Comparison of ENCODE assay signal across 8 mouse cellular contexts in the genomic region with DNA sequence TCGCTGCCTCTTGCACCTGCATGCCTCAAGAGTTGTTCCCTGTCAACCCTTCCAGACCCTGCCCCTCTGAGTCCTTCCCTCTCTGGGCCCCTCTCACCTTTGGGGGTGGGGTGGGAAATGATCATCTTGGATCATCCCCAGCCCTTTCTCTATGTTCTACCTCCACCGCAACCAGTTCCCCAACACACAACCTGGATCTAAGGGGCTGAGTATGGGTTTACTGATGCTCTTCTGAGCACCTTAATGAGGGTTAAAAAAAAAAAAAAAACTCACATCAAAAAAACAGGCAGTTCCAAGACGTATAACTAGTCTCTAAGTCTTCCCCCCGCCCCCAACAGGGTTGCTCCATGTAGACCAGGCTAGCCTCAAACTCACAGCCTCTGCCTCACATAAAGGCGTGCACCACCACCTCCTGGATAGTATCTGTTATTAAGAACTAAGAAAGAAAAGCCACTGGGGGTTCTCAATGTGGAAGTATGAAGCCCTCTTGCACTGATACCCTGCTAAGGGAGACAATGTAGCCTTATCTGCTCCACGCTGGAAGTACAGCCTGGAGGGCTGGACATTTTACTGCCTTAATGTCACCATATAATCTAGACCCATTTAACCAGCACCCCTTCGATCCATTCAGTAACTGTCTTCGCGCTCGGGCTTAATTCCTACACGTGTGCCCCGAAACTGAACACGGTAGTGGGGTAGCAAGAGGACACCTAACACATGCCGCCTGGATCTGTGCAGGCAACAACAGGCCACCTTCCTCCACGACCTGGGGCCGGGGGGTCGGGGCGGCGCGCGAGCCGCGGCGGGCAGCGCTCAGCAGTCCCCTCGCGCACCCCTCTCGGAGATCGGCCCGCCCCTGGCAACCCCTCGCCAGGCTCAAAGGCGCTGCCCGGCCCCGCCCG. TPM values are rescaled to one million over a fixed set of nuclear protein-coding genes. Genes with fewer than 3 reads are reported as not detected.
DNase-seq lines count a peak whose midpoint lies in the region; ATAC-seq and TF ChIP-seq lines count a peak whose summit lies in the region.

No protein-coding gene starts in this region.

- H3K9me3 ChIP-seq in limb, embryonic 13.5 days = no peaks in the 10 kb centered on the region
- H3K9me3 ChIP-seq in stomach, embryonic 16.5 days (replicated peaks; ENCODE audit: control insufficient read depth, low read length) = no peaks in the 10 kb centered on the region

- H3K27ac ChIP-seq in heart, adult 2 months = peak overlapping the region; percentile 91
- peak overlapping the region; percentile 1; the same call in 1 of the 2 replicates for H3K27ac ChIP-seq in embryonic fibroblast, embryonic 13.5 days (ENCODE audit: insufficient read depth, low read length)
- H3K27ac ChIP-seq in limb, embryonic 13.5 days = peak overlapping the region; percentile 93
- H3K27ac ChIP-seq in stomach, embryonic 16.5 days (ENCODE audit: low read length) = peak overlapping the region; percentile 94

- H3K4me2 ChIP-seq in limb, embryonic 13.5 days (replicated peaks) = peak overlapping the region; percentile 86
- peak overlapping the region; percentile 94 for H3K4me2 ChIP-seq in stomach, embryonic 16.5 days (ENCODE audit: low read depth, low read length)

- intact Hi-C loops in heart, adult 2 months (cut with DNase I) = no loop called here
- intact Hi-C loops in heart, postnatal 25 days (cut with DNase I) = loop anchor here (5.0 kb wide), 1 partner anchor 542 kb away; no protein-coding TSS in a partner anchor

- H3K4me1 ChIP-seq in heart, adult 2 months (ENCODE audit: control insufficient read depth, insufficient read depth, low read length) = peaks cover 17% of the 10 kb centered on the region
- peaks cover 8% of the 10 kb centered on the region; the same call in 1 of the 2 replicates for H3K4me1 ChIP-seq in embryonic fibroblast, embryonic 13.5 days (ENCODE audit: control insufficient read depth, insufficient read depth, low read length)
- H3K4me1 ChIP-seq in limb, embryonic 13.5 days = peaks cover 31% of the 10 kb centered on the region
- H3K4me1 ChIP-seq in stomach, embryonic 16.5 days (ENCODE audit: control insufficient read depth, insufficient read depth, low read length) = peaks cover 22% of the 10 kb centered on the region

- 4% methylated on average over 35 of the region's 35 CpGs for WGBS in heart, adult 2 months
- WGBS in limb, embryonic 13.5 days = 5% methylated on average over 34 of the region's 35 CpGs
- 4% methylated on average over 35 of the region's 35 CpGs for WGBS in stomach, embryonic 16.5 days

- peak overlapping the region; percentile 88 for H3K9ac ChIP-seq in heart, adult 2 months (ENCODE audit: low read depth, low read length)
- H3K9ac ChIP-seq in limb, embryonic 13.5 days = peak overlapping the region; percentile 91
- peak overlapping the region; percentile 91 for H3K9ac ChIP-seq in stomach, embryonic 16.5 days (ENCODE audit: low read length)

- peak; percentile 76; the same call in 1 of the 2 replicates for ATAC-seq in limb, embryonic 13.5 days (ENCODE audit: low FRiP score, low read depth)
- no peak for ATAC-seq in stomach, embryonic 16.5 days (ENCODE audit: insufficient read depth, low FRiP score)

- no peak for TF ChIP-seq POLR2A in heart, adult 2 months (IDR thresholded peaks at IDR 0.05; ENCODE audit: insufficient read depth, low read depth, low read length)
- TF ChIP-seq POLR2A in embryonic fibroblast, embryonic 13.5 days (IDR thresholded peaks at IDR 0.05; ENCODE audit: low read depth, low read length) = peak; percentile 19; the same call in 1 of the 2 replicates

- TF ChIP-seq CTCF in heart, adult 2 months (IDR thresholded peaks at IDR 0.05) = no peak
- TF ChIP-seq CTCF in embryonic fibroblast, embryonic 13.5 days (IDR thresholded peaks at IDR 0.05; ENCODE audit: borderline replicate concordance, insufficient read depth, low read length) = no peak

- no peaks in the 10 kb centered on the region for H3K36me3 ChIP-seq in heart, adult 2 months (ENCODE audit: control insufficient read depth, insufficient read depth, low read length)
- H3K36me3 ChIP-seq in limb, embryonic 13.5 days = peaks cover 37% of the 10 kb centered on the region
- H3K36me3 ChIP-seq in stomach, embryonic 16.5 days (ENCODE audit: control insufficient read depth, insufficient read depth, low read length) = peaks cover 17% of the 10 kb centered on the region; the same call in 1 of the 2 replicates

- H3K27me3 ChIP-seq in heart, adult 2 months (ENCODE audit: control insufficient read depth, insufficient read depth, low read length) = no peaks in the 10 kb centered on the region
- no peaks in the 10 kb centered on the region for H3K27me3 ChIP-seq in limb, embryonic 13.5 days
- no peaks in the 10 kb centered on the region for H3K27me3 ChIP-seq in stomach, embryonic 16.5 days (ENCODE audit: control insufficient read depth, insufficient read depth, low read length)

- peak overlapping the region; percentile 75 for H3K4me3 ChIP-seq in heart, adult 2 months
- H3K4me3 ChIP-seq in embryonic fibroblast, embryonic 13.5 days (ENCODE audit: insufficient read depth, low read length) = peak overlapping the region; percentile 64
- H3K4me3 ChIP-seq in limb, embryonic 13.5 days = peak overlapping the region; percentile 96
- H3K4me3 ChIP-seq in stomach, embryonic 16.5 days (replicated peaks; ENCODE audit: low read length) = peak overlapping the region; percentile 79

- no peak for DNase-seq in heart, adult 2 months
- no peak for DNase-seq in heart, postnatal 25 days (ENCODE audit: low spot score)
- DNase-seq in CD4-positive helper T cell, adult 2 months (ENCODE audit: low read depth, low spot score) = peak; percentile 34
- no peak for DNase-seq in adrenal gland, postnatal 36 days
- no peak for DNase-seq in B cell, adult 2 months

- TF ChIP-seq EP300 in heart, adult 2 months (IDR thresholded peaks at IDR 0.05; ENCODE audit: insufficient read depth, low read depth, low read length) = no peak

- H3K79me2 ChIP-seq in heart, adult 2 months (replicated peaks; ENCODE audit: control insufficient read depth, insufficient read depth, low read length) = peaks cover 8% of the 10 kb centered on the region

RNA-seq across cellular contexts. Expression of gene Rer1, which starts 0.7 kb away (rescaled TPM):
- total RNA-seq in heart, adult 2 months (2021) = 10 to 100 TPM; 67.6 to 74.7 TPM
- 54.7 and 102 TPM in 2 replicates for polyA plus RNA-seq in heart, adult 2 months (2012; rRNA removed)
- total RNA-seq in heart, postnatal 25 days (2021) = 10 to 100 TPM; 66.1 to 68.7 TPM
- polyA plus RNA-seq in embryonic fibroblast, embryonic 13.5 days (2011; ENCODE audit: insufficient read length, low read depth, missing spikeins) = 148 and 162 TPM in 2 replicates
- polyA plus RNA-seq in limb, embryonic 13.5 days (2015; fragmentation: Nextera tagmentation; extraction: Ambion mirVana) = 147 and 149 TPM in 2 replicates
- 171 and 183 TPM in 2 replicates for polyA plus RNA-seq in stomach, embryonic 16.5 days (2015; fragmentation: Nextera tagmentation; extraction: Ambion mirVana)
- 100 to 1,000 TPM; 106 to 114 TPM for total RNA-seq in adrenal gland, postnatal 36 days (2021)

RNA-seq across cellular contexts. Expression of gene Morn1, which starts 0.9 kb away (rescaled TPM):
- 1 to 10 TPM; 1.1 to 1.3 TPM for total RNA-seq in heart, adult 2 months (2021)
- polyA plus RNA-seq in heart, adult 2 months (2012; rRNA removed) = 2.5 and 2.6 TPM in 2 replicates
- total RNA-seq in heart, postnatal 25 days (2021) = 1 to 10 TPM; 1.1 to 1.3 TPM
- 3.9 and 5.0 TPM in 2 replicates for polyA plus RNA-seq in embryonic fibroblast, embryonic 13.5 days (2011; ENCODE audit: insufficient read length, low read depth, missing spikeins)
- 4.9 and 7.5 TPM in 2 replicates for polyA plus RNA-seq in limb, embryonic 13.5 days (2015; fragmentation: Nextera tagmentation; extraction: Ambion mirVana)
- 4.8 and 6.1 TPM in 2 replicates for polyA plus RNA-seq in stomach, embryonic 16.5 days (2015; fragmentation: Nextera tagmentation; extraction: Ambion mirVana)
- total RNA-seq in adrenal gland, postnatal 36 days (2021) = 1 to 10 TPM; 7.7 to 7.9 TPM

RNA-seq across cellular contexts. Expression of gene Pex10, which starts 18.6 kb away (rescaled TPM):
- total RNA-seq in heart, adult 2 months (2021) = 10 to 100 TPM; 18.4 to 19.4 TPM
- polyA plus RNA-seq in heart, adult 2 months (2012; rRNA removed) = 26.5 and 26.7 TPM in 2 replicates
- total RNA-seq in heart, postnatal 25 days (2021) = 10 to 100 TPM; 23.9 to 25.7 TPM
- 5.1 and 6.3 TPM in 2 replicates for polyA plus RNA-seq in embryonic fibroblast, embryonic 13.5 days (2011; ENCODE audit: insufficient read length, low read depth, missing spikeins)
- polyA plus RNA-seq in limb, embryonic 13.5 days (2015; fragmentation: Nextera tagmentation; extraction: Ambion mirVana) = 22.3 and 22.6 TPM in 2 replicates
- polyA plus RNA-seq in stomach, embryonic 16.5 days (2015; fragmentation: Nextera tagmentation; extraction: Ambion mirVana) = 19.9 and 20.1 TPM in 2 replicates
- 10 to 100 TPM; 20.6 to 24.2 TPM for total RNA-seq in adrenal gland, postnatal 36 days (2021)

RNA-seq across cellular contexts. Expression of gene Plch2, which starts 28.9 kb away (rescaled TPM):
- total RNA-seq in heart, adult 2 months (2021) = not detected
- polyA plus RNA-seq in heart, adult 2 months (2012; rRNA removed) = 0.06 and 1.1 TPM in 2 replicates
- total RNA-seq in heart, postnatal 25 days (2021) = under 1 TPM in 1 of 2 experiments, not detected in 1; 0.08 TPM
- 0.12 and 0.23 TPM in 2 replicates for polyA plus RNA-seq in embryonic fibroblast, embryonic 13.5 days (2011; ENCODE audit: insufficient read length, low read depth, missing spikeins)
- 3.6 and 4.1 TPM in 2 replicates for polyA plus RNA-seq in limb, embryonic 13.5 days (2015; fragmentation: Nextera tagmentation; extraction: Ambion mirVana)
- 27.4 and 30.4 TPM in 2 replicates for polyA plus RNA-seq in stomach, embryonic 16.5 days (2015; fragmentation: Nextera tagmentation; extraction: Ambion mirVana)
- total RNA-seq in adrenal gland, postnatal 36 days (2021) = under 1 TPM; 0.30 to 0.43 TPM

Comparison
In these comparisons a context has a peak if more than half of its experiments do, and no peak if none do; other contexts are left out.
1. H3K27ac ChIP-seq: peak in every context shown above with its lines; median percentile 94 in stomach, embryonic 16.5 days; 93 in limb, embryonic 13.5 days; 91 in heart, adult 2 months; 1 in embryonic fibroblast, embryonic 13.5 days.